Mouse (Mus musculus) urinary bladder, adult 18-20 months (tissue): ENCODE measurements around the gene Rfpl4b.
"Not testable (repeated sequence)": the region's sequence is repeated elsewhere in the genome, so short reads cannot be mapped to it uniquely, and the experiment has no call there.

Experiments used
- DNase-seq, 2 experiments: peaks; one replicate each; pipeline ENCODE4 v3.0.0; 2022; ENCODE audit warnings: low spot score in 2 of 2, mixed read lengths in 2 of 2

The Rfpl4b gene

DNA sequence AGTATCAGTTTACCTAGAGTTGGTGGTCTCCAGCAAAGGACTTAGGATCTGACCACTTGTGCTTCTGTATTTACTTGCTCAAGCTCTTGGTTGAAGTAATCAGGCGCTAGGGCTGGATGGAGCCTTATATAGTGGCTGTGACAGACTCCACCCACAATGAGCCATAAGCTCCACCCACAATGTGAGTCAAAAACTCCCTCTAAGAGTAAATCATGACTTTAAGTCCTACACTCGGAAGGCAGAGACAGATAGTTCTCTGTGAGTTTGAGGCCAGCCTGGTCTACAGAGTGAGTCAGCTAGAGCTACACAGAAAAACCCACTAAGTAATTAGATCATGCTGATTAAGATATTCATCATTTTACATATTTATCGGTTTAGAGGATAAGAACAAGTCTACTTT is at the start of gene Rfpl4b:
TSS of gene Rfpl4b (minus strand) at position 101 of the 400 bp plus-strand sequence.
- no peak for DNase-seq

GRCm38 (mm10) chr10:38855186-38855585 is 33.6 kb upstream of the Rfpl4b start:
- no peak for DNase-seq

- not testable (repeated sequence) for DNase-seq
These were observed 28.4 kb upstream of the Rfpl4b start for GRCm38 (mm10) chr10:38850006-38850405.

DNA sequence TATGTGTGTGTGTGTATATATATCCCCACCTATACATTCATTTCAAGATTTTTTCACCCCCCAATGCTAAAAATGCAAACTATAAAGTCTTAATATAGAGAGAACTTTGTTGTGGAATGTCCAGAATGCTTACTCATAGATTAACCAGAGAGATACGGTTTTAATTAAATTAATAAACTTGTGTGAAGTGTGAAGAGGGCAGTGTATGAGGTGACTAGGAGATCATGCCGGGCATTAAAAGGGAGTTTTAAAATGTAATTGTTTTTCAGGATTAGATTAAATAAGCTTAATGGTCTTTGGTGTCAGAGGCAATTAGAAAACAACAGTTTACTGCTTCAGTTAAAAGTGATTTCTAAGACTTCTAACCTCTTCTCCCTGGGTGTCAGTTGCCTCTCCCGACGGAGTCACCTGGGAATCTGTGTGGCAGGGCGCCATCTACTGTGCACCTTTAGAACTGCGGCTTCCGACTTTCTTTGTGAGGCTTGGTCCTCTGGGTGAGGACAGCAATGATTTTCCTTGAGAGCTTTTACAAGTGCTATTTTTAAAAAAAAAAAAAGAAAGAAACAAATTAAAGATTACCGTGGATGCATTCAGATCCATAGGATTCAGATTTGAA is 27.4 kb upstream of the Rfpl4b start:
- peak; percentile 32 to 50 for DNase-seq

DNA sequence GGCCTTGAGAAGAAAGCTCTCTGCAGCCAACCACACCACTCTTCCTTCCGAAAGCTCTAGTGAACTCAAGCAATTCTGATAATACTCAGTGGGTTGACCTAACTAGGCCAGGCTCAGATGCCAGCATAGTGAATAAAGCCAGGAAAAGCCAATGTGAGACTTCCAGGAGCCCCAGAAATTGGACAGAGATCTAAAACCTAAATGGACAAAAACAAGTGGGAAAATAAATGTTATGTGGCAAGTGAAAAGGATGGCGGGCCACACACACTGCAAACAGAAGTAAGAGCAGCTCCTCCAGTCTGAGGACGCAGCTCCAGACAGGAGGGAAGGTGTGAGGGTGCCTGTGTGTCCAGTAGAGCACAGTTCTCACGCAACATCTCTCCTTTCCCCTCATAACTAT is 26.7 kb upstream of the Rfpl4b start:
- no peak for DNase-seq

GRCm38 (mm10) chr10:38823741-38824140 is 2.2 kb upstream of the Rfpl4b start:
- DNase-seq: no peak

- no peak for DNase-seq
These were observed 15.5 kb downstream of the Rfpl4b start for GRCm38 (mm10) chr10:38806056-38806455.

- DNase-seq: no peak
These were observed 17.5 kb downstream of the Rfpl4b start for GRCm38 (mm10) chr10:38804047-38804446.

DNA sequence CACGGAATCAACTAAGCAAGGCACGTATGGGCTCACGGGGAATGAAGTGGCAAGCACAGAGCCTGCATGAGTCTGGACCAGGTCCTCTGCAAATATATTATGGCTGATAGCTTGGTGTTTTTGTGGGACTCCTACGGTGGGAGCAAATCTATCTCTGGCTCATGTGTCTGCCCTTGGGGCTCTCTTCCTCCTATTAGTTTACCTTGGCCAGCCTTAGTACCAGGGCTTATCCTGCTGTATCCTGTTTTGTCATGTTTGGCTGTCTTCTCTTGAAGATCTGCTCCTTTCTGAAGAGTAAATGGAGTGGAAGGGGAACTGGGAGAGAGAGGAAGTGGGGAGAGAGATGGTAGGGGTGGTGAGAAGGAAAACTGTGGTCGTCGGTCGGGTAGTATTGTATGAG is 18.3 kb downstream of the Rfpl4b start:
- DNase-seq: no peak

GRCm38 (mm10) chr10:38788612-38789011 is 33.0 kb downstream of the Rfpl4b start:
- no peak for DNase-seq
